Mouse (Mus musculus) heart, adult 2 months (tissue): Measurements from ENCODE around the gene Cep170b.

Experiments used
- CTCF ChIP-seq: fragments of 200-600 bp; IDR thresholded peaks from 2 replicates; pipeline ENCODE4 v1.8.1; 2022; ENCODE audit warnings: antibody characterized with exemption, mild to moderate bottlenecking, moderate library complexity
- EP300 ChIP-seq: fragments of 200-500 bp; IDR thresholded peaks from 2 replicates; pipeline ENCODE4 v1.6.1; 2011; ENCODE audit warnings: low read depth, low read length, control low read depth; ENCODE audit not compliant: insufficient read depth
- POLR2A ChIP-seq: fragments of 200-500 bp; IDR thresholded peaks from 2 replicates; pipeline ENCODE4 v1.6.1; 2011; ENCODE audit warnings: mild to moderate bottlenecking, low read depth, low read length, control low read depth; ENCODE audit not compliant: insufficient read depth

GRCm38 (mm10) chr12:112677076-112677475 is 43.2 kb upstream of the Cep170b start:
- TF ChIP-seq EP300 (no peak), CTCF (no peak), POLR2A (no peak)
